Mouse (Mus musculus) skeletal muscle tissue, adult 2 months (tissue): ENCODE data around the gene Dnah14.
A peak's percentile ranks its signal among the peaks of the same experiment; 100 is the strongest.

ENCODE experiments used
- DNase-seq: peaks from one replicate; pipeline ENCODE4 v3.0.0-alpha.2; 2012; ENCODE audit warnings: low read depth, low spot score

The Dnah14 gene

GRCm38 (mm10) chr1:181599376-181599775 is 23.0 kb downstream of the Dnah14 start:
- DNase-seq = no peak

- no peak for DNase-seq
Measured at GRCm38 (mm10) chr1:181611118-181611517, 34.8 kb downstream of the Dnah14 start.

- peak; percentile 13 for DNase-seq
Measured at GRCm38 (mm10) chr1:181615866-181616491, 39.6 kb downstream of the Dnah14 start.

DNA sequence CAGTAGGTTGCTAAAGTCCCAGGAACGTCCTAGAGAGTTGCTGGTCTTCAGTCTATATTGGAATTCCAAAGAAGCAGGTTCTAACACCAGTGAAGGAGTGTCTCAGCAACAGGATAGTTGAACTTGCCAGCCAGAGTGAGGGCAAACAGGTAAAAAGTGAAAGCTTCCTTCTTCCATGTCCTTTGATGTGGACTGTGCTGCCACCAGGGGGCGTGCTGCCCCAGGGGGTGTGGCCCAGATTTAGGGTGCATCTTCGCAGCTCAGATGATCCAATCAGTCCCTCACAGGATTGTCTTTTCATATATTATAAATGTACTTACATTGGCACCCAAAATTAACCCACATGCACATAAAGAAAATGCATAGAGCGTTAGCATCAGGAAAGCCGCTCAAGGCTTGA is 41.0 kb downstream of the Dnah14 start:
- DNase-seq = no peak

GRCm38 (mm10) chr1:181623149-181623680 is 46.9 kb downstream of the Dnah14 start:
- DNase-seq = no peak

- no peak for DNase-seq
Measured at GRCm38 (mm10) chr1:181624876-181625275, 48.5 kb downstream of the Dnah14 start.

- DNase-seq = no peak
Measured at GRCm38 (mm10) chr1:181628276-181628675, 51.9 kb downstream of the Dnah14 start.

- no peak for DNase-seq
Measured at GRCm38 (mm10) chr1:181631371-181631770, 55.0 kb downstream of the Dnah14 start.

GRCm38 (mm10) chr1:181637997-181638713 is 61.8 kb downstream of the Dnah14 start:
- DNase-seq = no peak

GRCm38 (mm10) chr1:181640383-181640782 is 64.0 kb downstream of the Dnah14 start:
- no peak for DNase-seq

- DNase-seq = no peak
Measured at GRCm38 (mm10) chr1:181647467-181647866, 71.1 kb downstream of the Dnah14 start.

DNA sequence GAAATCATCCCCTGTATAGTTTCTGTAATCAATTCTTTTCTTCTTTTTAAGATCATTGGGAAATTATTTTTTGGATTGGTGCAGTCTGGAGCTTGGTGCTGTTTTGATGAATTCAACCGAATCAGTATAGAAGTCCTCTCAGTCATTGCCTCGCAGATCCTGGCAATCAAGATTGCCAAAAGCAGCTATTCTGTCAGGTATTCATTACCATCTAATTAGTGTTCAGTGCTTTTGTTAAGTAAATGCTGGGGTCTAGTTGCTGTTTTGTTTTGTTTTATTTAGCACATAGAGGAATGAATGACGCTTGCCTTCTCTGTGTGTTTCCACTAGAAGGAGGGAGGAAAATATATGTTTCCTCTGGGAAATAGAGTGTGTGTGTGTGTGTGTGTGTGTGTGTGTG is 77.1 kb downstream of the Dnah14 start:
- no peak for DNase-seq

GRCm38 (mm10) chr1:181656421-181656820 is 80.1 kb downstream of the Dnah14 start:
- DNase-seq = no peak

- no peak for DNase-seq
Measured at GRCm38 (mm10) chr1:181666801-181667200, 90.4 kb downstream of the Dnah14 start.

DNA sequence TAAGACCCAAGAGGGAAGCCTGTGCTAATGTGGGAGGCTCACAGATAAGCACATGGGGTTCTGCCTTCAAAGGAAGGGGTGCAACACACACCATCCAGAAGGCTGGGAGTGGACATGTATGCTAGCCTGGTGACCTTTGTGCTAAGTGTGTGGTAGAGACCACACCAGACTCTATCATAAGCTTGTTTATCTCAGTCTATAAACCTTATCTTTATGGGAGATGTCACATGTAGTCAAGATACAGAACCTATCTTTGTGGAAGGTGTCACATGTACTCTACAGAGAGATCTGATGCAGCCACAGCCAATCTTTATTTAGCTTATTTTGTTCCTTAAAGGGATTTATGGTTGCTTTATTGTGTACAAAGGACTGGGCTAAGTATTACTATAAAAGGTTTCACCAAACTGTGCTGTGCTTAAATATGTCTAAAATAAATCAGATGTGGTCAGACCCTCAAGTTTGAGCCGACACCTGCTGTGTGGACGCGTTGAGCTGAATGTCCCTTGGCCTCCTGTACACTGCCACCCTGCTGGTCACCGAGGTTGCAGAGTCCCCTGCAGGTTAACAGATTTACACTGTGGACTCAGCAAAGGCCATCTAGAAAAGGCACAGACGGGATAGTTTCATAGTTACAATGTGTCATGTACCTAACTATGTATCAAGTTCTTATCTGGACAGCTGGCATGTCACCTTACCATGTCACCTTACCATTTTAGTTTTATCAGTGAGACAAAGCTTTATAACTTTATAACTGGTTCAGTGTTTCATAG is 118.6 kb downstream of the Dnah14 start:
- DNase-seq = no peak

DNA sequence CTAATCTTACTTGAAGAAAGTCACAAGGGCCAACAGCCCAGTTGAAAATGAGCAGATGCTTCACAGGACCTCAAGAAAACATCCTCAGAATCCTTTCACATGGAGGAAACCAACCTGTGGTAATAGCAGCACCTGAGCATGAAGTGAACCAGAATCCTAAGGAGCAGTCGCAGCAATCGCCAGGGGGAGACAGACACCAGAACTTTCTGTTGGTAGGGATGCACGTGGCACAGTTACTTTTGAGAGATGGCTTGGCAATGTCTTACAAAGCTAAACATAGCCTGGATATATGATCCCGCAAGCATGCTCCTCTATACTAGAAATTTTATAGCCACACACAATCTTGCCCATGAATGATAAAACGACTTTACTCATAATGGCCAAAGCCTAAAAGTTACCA is 152.3 kb downstream of the Dnah14 start:
- peak; percentile 40 for DNase-seq

DNA sequence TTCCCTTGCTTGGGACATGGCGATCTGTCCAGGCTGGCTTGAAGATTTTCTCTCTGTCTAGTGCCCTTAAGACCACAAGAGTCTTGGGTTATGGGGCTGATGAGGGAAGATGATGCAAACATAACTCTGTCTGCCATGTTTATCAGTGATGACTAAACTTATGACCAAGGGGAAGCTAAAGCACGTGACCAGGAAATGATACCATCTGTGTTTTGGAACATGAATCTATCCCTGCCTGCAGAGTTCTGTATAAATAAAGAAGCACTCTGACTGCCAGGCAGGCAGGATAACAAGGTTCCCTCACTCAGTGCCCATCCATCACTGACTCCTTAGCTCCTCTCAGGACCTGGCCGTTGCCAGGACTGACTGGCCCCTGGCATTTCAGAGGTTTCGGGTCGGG is 157.2 kb downstream of the Dnah14 start:
- no peak for DNase-seq

GRCm38 (mm10) chr1:181740259-181740658 is 163.9 kb downstream of the Dnah14 start:
- DNase-seq = no peak

DNA sequence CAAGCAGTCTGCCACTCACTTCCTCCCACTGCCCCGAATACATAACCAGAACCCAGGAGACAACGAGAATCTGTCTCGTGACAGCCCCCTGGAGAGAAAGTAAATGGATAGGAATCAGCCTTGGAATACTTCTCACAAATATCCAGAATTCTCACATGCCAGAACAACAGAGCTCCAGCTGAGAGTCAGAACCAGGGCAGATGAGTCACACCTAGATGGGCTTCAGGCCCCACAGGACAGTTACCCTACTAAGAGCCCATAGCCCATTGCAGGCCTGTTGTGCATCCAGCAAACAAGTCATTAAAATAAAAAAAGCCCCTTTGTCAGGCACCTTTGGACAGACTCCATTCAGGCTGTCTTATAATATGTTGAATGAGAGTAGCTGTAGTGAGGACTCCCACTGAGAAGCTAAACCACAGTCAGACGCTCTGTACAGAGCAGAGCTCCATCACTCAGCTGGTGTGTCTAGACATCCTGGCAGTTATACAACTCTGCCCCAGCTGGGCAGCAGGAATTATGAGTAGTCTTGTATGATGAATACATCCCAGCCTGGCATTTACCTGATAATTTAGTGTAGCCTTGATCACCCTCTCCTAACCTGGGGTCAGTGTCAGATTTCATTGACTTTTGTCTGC is 166.0 kb downstream of the Dnah14 start:
- no peak for DNase-seq

DNA sequence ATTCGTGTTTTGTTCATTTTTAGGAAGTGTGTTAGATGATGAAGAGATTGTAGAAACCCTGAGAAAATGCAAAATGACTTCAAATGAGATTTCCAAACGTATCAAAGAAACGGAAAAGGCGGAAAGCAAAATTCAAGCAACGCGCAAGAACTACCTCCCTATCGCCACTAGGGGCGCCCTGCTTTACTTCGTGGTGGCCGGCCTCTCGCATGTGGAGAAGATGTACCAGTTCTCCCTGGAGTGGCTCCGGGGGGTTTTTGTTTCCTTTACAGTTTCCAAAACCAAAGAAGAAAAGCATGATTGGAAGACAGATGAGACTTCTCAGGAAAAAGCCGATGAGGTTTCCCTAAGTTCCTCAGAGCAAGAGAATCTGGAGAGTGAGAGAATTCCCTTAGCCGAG is 193.0 kb downstream of the Dnah14 start:
- no peak for DNase-seq

GRCm38 (mm10) chr1:181771871-181772270 is 195.5 kb downstream of the Dnah14 start:
- DNase-seq = no peak

DNA sequence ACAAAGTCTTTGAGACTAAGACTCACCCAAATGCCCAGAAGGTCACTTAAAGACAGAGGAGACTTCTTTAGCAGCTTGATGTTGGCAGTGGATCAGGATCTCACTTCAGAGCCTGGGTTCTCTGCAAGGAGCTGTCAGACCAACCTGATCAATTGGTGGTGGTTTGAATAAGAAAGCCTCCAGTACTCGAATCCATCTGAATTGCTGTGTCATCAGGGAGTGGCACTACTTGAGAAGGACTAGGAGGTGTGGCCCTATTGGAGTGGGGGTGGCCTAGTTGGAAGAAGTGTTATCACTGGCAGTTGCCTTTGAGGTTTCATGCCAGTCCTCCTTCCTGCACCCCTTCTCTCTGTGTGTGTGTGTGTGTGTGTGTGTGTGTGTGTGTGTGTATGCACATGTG is 200.2 kb downstream of the Dnah14 start:
- no peak for DNase-seq
